Mouse (Mus musculus) kidney, adult 2 months (tissue): ENCODE measurements at regions not wholly inside any gene's neighbourhood (a gene's known extent, or its start where the extent isn't known, plus 50 kb on each side); places are given as distances from the start of the nearest gene placed in this dataset.

Experiments
- CTCF ChIP-seq: fragments of 200-500 bp; conservative IDR thresholded peaks from 2 replicates; pipeline ENCODE4 v1.5.1; 2011; ENCODE audit warnings: low read depth, mild to moderate bottlenecking, control low read depth, low read length, moderate library complexity, mixed read lengths; ENCODE audit not compliant: insufficient read depth, insufficient read length
- POLR2A ChIP-seq: fragments of 200-500 bp; IDR thresholded peaks from one replicate; pipeline ENCODE4 v1.6.1; 2011; ENCODE audit warnings: low read depth, low read length, control low read depth

GRCm38 (mm10) chr15:61608301-61608731 lies 685.5 kb upstream of the A1bg start:
- TF ChIP-seq CTCF: no peak
- TF ChIP-seq POLR2A: no peak
